Mouse (Mus musculus) erythroblast, embryonic 14.5 days (primary cell): ENCODE measurements around the gene Wdr75. TPM values are rescaled to one million over a fixed set of nuclear protein-coding genes. Genes with fewer than 3 reads are reported as not detected.

Experiments
- H3K27me3 ChIP-seq: 2 replicates; pipeline ENCODE4 v1.6.1; 2012; ENCODE audit warnings: inconsistent platforms; ENCODE audit not compliant: control insufficient read depth
- H3K36me3 ChIP-seq: 2 replicates; pipeline ENCODE4 v1.6.1; 2012; ENCODE audit warnings: mild to moderate bottlenecking, inconsistent platforms; ENCODE audit not compliant: control insufficient read depth
- H3K4me1 ChIP-seq: 2 replicates; pipeline ENCODE4 v1.6.1; 2012; ENCODE audit warnings: inconsistent platforms; ENCODE audit not compliant: control insufficient read depth
- H3K4me3 ChIP-seq: replicated peaks from 2 replicates; pipeline ENCODE3; 2012; ENCODE audit warnings: moderate library complexity, mild to moderate bottlenecking, inconsistent platforms
- H3K9me3 ChIP-seq: 2 replicates; pipeline ENCODE4 v1.6.1; 2012; ENCODE audit warnings: low read length, inconsistent platforms, mixed read lengths; ENCODE audit not compliant: control insufficient read depth
- GATA1 ChIP-seq: IDR thresholded peaks from 2 replicates; pipeline ENCODE4 v1.6.1; 2012; ENCODE audit warnings: low read length, inconsistent platforms, mixed read lengths
- TAL1 ChIP-seq: IDR thresholded peaks from 3 replicates; pipeline ENCODE4 v1.6.1; 2012; ENCODE audit warnings: low read length, inconsistent platforms, mixed read lengths
- polyA plus RNA-seq: library from polyadenylated mRNA; stranded (reverse); fragments of >175 nt; gene quantifications from 2 replicates; pipeline ENCODE4 v1.2.3, GENCODE M21; 2012

Wdr75 gene
- polyA plus RNA-seq, 1 experiment, result 0.16 TPM

GRCm38 (mm10) chr1:45830453-45831206, 35.7 kb downstream of the Wdr75 start:
- no peaks in the 10 kb centered on the region for H3K27me3 ChIP-seq
- H3K9me3 ChIP-seq, result no peaks in the 10 kb centered on the region
- no peaks in the 10 kb centered on the region for H3K4me1 ChIP-seq
- TF ChIP-seq GATA1 (no peak), TAL1 (no peak)
- no peak overlapping the region for H3K4me3 ChIP-seq
- H3K36me3 ChIP-seq, result peaks cover 3% of the 10 kb centered on the region; the same call in 1 of the 2 replicates

DNA sequence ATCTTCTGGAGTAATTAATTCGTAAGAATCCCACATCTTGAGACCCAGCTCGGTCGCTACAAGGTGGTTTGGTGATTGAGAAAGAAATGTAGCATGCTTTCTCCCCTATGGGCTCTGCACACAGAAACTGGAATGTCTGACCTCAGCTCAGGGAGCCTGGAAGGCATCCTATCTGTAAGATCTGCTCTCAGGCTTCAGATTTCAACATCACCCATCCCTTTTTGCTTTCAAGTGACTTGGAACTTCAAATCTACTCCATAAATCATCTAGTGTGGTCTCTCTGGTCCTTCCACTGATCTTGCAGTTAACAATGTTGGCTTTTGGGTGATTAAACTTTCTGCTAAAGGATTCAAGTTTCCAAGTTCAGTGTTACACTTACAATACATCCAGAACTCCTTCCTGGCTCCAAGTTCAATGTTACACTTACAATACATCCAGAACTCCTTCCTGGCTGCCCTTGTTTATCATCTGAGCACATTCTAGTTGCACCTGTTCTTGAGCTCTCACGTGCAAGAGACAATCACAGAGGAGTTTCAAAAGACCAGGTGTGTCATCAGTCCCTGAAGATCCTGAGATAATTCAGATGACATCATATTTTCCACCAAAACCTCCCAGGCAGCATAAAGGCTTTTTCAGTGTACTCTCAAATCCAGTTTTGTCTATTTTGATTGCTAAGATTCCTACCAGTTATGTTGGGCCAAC, 40.5 kb downstream of the Wdr75 start:
- H3K4me3 ChIP-seq, result no peak overlapping the region
- no peaks in the 10 kb centered on the region for H3K27me3 ChIP-seq
- H3K9me3 ChIP-seq, result no peaks in the 10 kb centered on the region
- H3K36me3 ChIP-seq, result no peaks in the 10 kb centered on the region
- no peak for TF ChIP-seq GATA1
- TF ChIP-seq TAL1, result no peak
- no peaks in the 10 kb centered on the region for H3K4me1 ChIP-seq

DNA sequence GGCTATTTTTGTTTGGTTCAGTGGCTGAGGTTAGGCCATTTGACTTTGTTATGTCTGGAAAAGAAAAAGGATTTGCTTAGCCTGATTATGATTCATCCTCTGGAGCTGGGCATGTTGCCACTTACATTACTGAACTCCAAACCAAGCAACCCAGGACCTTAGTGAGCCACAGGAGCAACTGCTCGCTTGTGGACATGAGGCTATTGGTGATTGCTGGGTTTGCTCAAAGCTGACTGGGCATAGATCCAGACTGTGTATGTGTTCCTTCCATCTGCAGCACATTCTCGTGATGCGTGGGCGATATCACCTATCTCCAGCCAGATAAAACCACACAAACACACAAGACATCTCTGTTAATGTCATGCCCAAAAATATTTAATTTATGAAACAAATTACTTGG, 42.8 kb downstream of the Wdr75 start:
- Histone ChIP-seq H3K4me1 (no peaks in the 10 kb centered on the region), H3K9me3 (no peaks in the 10 kb centered on the region), H3K36me3 (no peaks in the 10 kb centered on the region), H3K27me3 (no peaks in the 10 kb centered on the region), H3K4me3 (no peak overlapping the region)
- TF ChIP-seq TAL1 (no peak), GATA1 (no peak)

DNA sequence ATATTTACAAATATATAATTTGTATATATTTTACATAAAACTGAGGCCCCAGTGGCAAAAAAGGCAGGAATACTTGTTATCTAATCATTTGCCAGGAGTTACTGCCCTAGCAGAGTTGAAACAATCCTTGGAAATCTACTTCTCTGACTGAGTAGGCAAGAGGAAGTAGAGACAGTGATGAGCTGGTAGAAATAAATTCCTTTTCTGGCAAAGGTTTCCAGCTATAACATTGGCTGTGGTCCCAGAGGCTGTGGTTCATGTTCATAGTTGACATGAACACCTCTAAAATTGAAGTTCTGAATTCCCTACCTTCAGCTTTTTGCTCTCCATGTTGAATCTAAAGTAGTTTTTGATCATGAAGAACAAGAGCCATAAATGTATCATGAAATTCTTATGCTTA, 43.3 kb downstream of the Wdr75 start:
- TF ChIP-seq GATA1 (no peak), TAL1 (no peak)
- H3K9me3 ChIP-seq, result no peaks in the 10 kb centered on the region
- H3K4me3 ChIP-seq, result no peak overlapping the region
- no peaks in the 10 kb centered on the region for H3K27me3 ChIP-seq
- H3K4me1 ChIP-seq, result no peaks in the 10 kb centered on the region
- no peaks in the 10 kb centered on the region for H3K36me3 ChIP-seq

DNA sequence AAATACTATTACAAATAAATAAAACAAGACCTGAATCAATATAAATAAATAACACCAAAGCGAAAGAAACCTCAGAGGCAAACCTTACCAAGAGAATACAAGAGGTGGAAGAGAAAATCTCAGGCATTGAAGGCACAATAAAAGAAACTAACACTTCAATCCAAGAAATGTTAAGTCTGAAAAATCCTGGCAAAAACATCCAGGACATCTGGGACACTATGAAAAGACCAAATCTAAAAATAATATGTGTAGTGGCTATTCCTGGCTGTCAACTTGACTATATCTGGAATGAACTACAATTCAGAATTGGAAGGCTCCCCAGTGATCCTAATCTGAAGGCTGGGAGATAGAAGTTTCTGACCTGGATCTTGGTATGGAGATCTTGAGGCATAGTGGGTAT, 50.5 kb downstream of the Wdr75 start:
- H3K9me3 ChIP-seq, result no peaks in the 10 kb centered on the region
- no peaks in the 10 kb centered on the region for H3K4me1 ChIP-seq
- H3K4me3 ChIP-seq, result no peak overlapping the region
- no peaks in the 10 kb centered on the region for H3K36me3 ChIP-seq
- no peaks in the 10 kb centered on the region for H3K27me3 ChIP-seq
- TF ChIP-seq GATA1 (no peak), TAL1 (no peak)

- Histone ChIP-seq H3K36me3 (no peaks in the 10 kb centered on the region), H3K27me3 (no peaks in the 10 kb centered on the region), H3K4me1 (peaks cover 14% of the 10 kb centered on the region), H3K9me3 (peaks cover 2% of the 10 kb centered on the region), H3K4me3 (no peak overlapping the region)
- no peak for TF ChIP-seq TAL1
- TF ChIP-seq GATA1, result no peak
Measured at GRCm38 (mm10) chr1:45858038-45858437, 63.1 kb downstream of the Wdr75 start.

GRCm38 (mm10) chr1:45860349-45860748, 65.4 kb downstream of the Wdr75 start:
- peaks cover 6% of the 10 kb centered on the region for H3K9me3 ChIP-seq
- no peaks in the 10 kb centered on the region for H3K36me3 ChIP-seq
- H3K4me3 ChIP-seq, result no peak overlapping the region
- TF ChIP-seq TAL1 (no peak), GATA1 (no peak)
- no peaks in the 10 kb centered on the region for H3K27me3 ChIP-seq
- H3K4me1 ChIP-seq, result peaks cover 14% of the 10 kb centered on the region

GRCm38 (mm10) chr1:45861162-45861561, 66.2 kb downstream of the Wdr75 start:
- Histone ChIP-seq H3K4me1 (peaks cover 14% of the 10 kb centered on the region), H3K4me3 (no peak overlapping the region), H3K9me3 (peaks cover 6% of the 10 kb centered on the region), H3K27me3 (no peaks in the 10 kb centered on the region), H3K36me3 (no peaks in the 10 kb centered on the region)
- TF ChIP-seq TAL1, result no peak
- no peak for TF ChIP-seq GATA1

DNA sequence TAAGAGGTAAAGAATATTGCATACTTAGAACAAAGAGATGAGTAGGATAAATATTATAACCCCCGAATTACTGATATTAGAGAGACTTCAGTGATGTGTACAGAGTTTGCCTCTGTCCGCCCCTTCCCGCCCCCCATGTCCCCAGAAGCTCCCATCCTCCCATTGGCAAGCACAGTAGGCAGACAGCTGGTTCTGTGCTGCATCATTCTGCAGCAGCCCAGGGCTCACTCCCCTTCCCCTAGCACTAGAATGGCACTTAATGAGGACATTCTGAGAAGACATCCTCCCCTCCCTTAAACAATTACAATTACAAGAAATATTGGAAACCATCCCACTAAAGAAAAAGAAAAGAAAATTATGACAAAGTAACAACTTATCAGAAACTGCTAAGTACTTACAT, 68.7 kb downstream of the Wdr75 start:
- H3K36me3 ChIP-seq, result no peaks in the 10 kb centered on the region
- H3K9me3 ChIP-seq, result peaks cover 6% of the 10 kb centered on the region
- peaks cover 14% of the 10 kb centered on the region for H3K4me1 ChIP-seq
- H3K4me3 ChIP-seq, result no peak overlapping the region
- TF ChIP-seq TAL1, result no peak
- TF ChIP-seq GATA1, result no peak
- H3K27me3 ChIP-seq, result no peaks in the 10 kb centered on the region
